Comparison of ENCODE assay signal across 16 mouse cellular contexts in the genomic region with DNA sequence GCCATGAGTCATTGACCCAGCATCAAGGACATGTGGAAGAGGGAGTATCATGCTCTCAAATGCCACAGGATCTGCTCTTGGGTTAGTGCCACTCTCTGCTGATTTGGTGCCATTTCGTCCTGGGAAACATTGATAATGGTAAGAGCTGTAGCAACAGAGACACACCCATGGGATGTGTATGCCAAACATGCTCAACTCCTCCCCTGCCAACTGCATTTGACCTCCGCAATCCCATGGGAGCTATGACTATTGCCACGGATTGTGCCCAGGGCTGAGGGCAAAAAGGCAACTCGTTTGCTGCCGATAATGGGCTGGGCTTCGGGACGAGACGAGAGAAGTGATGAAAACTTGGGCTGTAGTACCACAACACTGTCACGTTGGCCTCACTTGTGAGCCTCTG. TPM values are rescaled to one million over a fixed set of nuclear protein-coding genes. Genes with fewer than 3 reads are reported as not detected.
"Had no signal": no experiment of that assay in that cellular context is flagged by ENCODE, and none has a peak within 500 bp of the region (broad histone marks: within the 10 kb centered on the region; RNA-seq: fewer than 3 reads in every experiment).

No protein-coding gene starts in this region.

- H3K27ac ChIP-seq: kidney, postnatal 0 days; layer of hippocampus, adult 2 months; limb, embryonic 12.5 days; liver, embryonic 13.5 days; lung, embryonic 15.5 days; stomach, postnatal 0 days had no signal

- H3K9ac ChIP-seq: limb, embryonic 12.5 days; liver, embryonic 13.5 days; liver, postnatal 0 days; lung, embryonic 15.5 days; neural tube, embryonic 15.5 days had no signal

- H3K27me3 ChIP-seq: liver, embryonic 13.5 days; lung, embryonic 15.5 days; neural tube, embryonic 15.5 days had no signal

- H3K4me2 ChIP-seq: limb, embryonic 12.5 days; liver, embryonic 13.5 days; lung, embryonic 15.5 days; neural tube, embryonic 15.5 days had no signal

- H3K4me3 ChIP-seq: layer of hippocampus, adult 2 months; limb, embryonic 12.5 days; liver, embryonic 13.5 days; lung, embryonic 15.5 days; myocyte; neural tube, embryonic 15.5 days had no signal

- DNase-seq: kidney, postnatal 4 days; liver; liver, embryonic 13.5 days; liver, postnatal 0 days; lung, postnatal 14 days; midbrain, embryonic 14.5 days; right cerebral cortex, adult 18-20 months; thymus, postnatal 4 days had no signal

- H3K9me3 ChIP-seq: limb, embryonic 12.5 days; liver, embryonic 13.5 days; lung, embryonic 15.5 days; neural tube, embryonic 15.5 days had no signal

- H3K4me1 ChIP-seq: liver, embryonic 13.5 days had no signal

- H3K36me3 ChIP-seq: limb, embryonic 12.5 days; liver, embryonic 13.5 days; lung, embryonic 15.5 days; neural tube, embryonic 15.5 days had no signal

- ATAC-seq: liver, postnatal 0 days had no signal

RNA-seq across cellular contexts. Expression of a gene that starts 19.7 kb away (rescaled TPM):
- total RNA-seq: megakaryocyte-erythroid progenitor cell, adult 5-6 weeks had no signal
- polyA plus RNA-seq: liver, postnatal 0 days; myocyte had no signal
